Mouse (Mus musculus) MEL (cell line): ENCODE measurements around the gene Nisch.
A peak's percentile ranks its signal among the peaks of the same experiment; 100 is the strongest.

ENCODE experiments used
- CHD1 ChIP-seq: IDR thresholded peaks from 2 replicates; pipeline ENCODE4 v1.6.1; 2012; ENCODE audit warnings: low read depth, mild to moderate bottlenecking, inconsistent platforms, low read length, improper control_type of control experiment
- CTCF ChIP-seq, 3 experiments: IDR thresholded peaks in 2 of 3; conservative IDR thresholded peaks in 1 of 3; 2 replicates each; pipeline ENCODE4 v1.5.1; 2011 to 2012; ENCODE audit warnings: low read length in 3 of 3, low read depth in 2 of 3, mild to moderate bottlenecking in 2 of 3, improper control_type of control experiment in 1 of 3, inconsistent platforms in 1 of 3, mixed read lengths in 1 of 3, moderate library complexity in 1 of 3; ENCODE audit not compliant: control insufficient read depth in 1 of 3, insufficient read depth in 1 of 3, poor library complexity in 1 of 3, severe bottlenecking in 1 of 3
- E2F4 ChIP-seq: IDR thresholded peaks from 2 replicates; pipeline ENCODE4 v1.6.1; 2011; ENCODE audit warnings: low read depth, low read length, improper control_type of control experiment, borderline replicate concordance
- GABPA ChIP-seq: IDR thresholded peaks from 2 replicates; pipeline ENCODE4 v1.6.1; 2012; ENCODE audit warnings: low read depth, mild to moderate bottlenecking, inconsistent platforms, low read length, improper control_type of control experiment, moderate library complexity
- JUND ChIP-seq: IDR thresholded peaks from 2 replicates; pipeline ENCODE4 v1.6.1; 2011; ENCODE audit warnings: low read depth, mild to moderate bottlenecking, improper control_type of control experiment, low read length
- KAT2A ChIP-seq: conservative IDR thresholded peaks from 2 replicates; pipeline ENCODE4 v1.6.1; 2012; ENCODE audit warnings: low read depth, low read length, improper control_type of control experiment, inconsistent platforms
- MAX ChIP-seq: IDR thresholded peaks from 2 replicates; pipeline ENCODE4 v1.6.1; 2011; ENCODE audit warnings: low read length, improper control_type of control experiment
- MYB ChIP-seq: IDR thresholded peaks from 2 replicates; pipeline ENCODE4 v1.6.1; 2011; ENCODE audit warnings: mild to moderate bottlenecking, low read depth, low read length, improper control_type of control experiment
- POLR2A ChIP-seq, 2 experiments: IDR thresholded peaks; 2 replicates each; pipeline ENCODE4 v1.6.1; 2011 to 2012; ENCODE audit warnings: low read length in 2 of 2, mild to moderate bottlenecking in 2 of 2, control low read depth in 1 of 2, improper control_type of control experiment in 1 of 2, low read depth in 1 of 2, moderate library complexity in 1 of 2; ENCODE audit not compliant: control insufficient read depth in 1 of 2, insufficient read depth in 1 of 2, poor library complexity in 1 of 2
- POLR2AphosphoS5 ChIP-seq: IDR thresholded peaks from 2 replicates; pipeline ENCODE4 v1.6.1; 2012; ENCODE audit warnings: low read depth, borderline replicate concordance, mild to moderate bottlenecking, inconsistent platforms, low read length, moderate library complexity, mixed read lengths
- TCF12 ChIP-seq: IDR thresholded peaks from 2 replicates; pipeline ENCODE4 v1.6.1; 2014; ENCODE audit warnings: low read depth, mild to moderate bottlenecking, inconsistent platforms, low read length, improper control_type of control experiment, moderate library complexity
- USF1 ChIP-seq: IDR thresholded peaks from 2 replicates; pipeline ENCODE4 v1.6.1; 2014; ENCODE audit warnings: low read depth, mild to moderate bottlenecking, inconsistent platforms, low read length, improper control_type of control experiment, moderate library complexity
- ZMIZ1 ChIP-seq: IDR thresholded peaks from 2 replicates; pipeline ENCODE4 v1.6.1; 2012; ENCODE audit warnings: low read depth, mild to moderate bottlenecking, inconsistent platforms, low read length, improper control_type of control experiment, moderate library complexity

GRCm38 (mm10) chr14:31206472-31206981 lies 10.2 kb downstream of the Nisch start:
- TF ChIP-seq ZMIZ1: peak; percentile 71; the same call in 1 of the 2 replicates
- TF ChIP-seq USF1: no peak
- TF ChIP-seq POLR2A (IDR thresholded peaks at IDR 0.05; ENCODE audit: control insufficient read depth in 1 of 2, insufficient read depth in 1 of 2, low read depth in 1 of 2, low read length in 2 of 2, poor library complexity in 1 of 2): peak; percentile 73 to 86; a peak in 3 of 4 replicates
- TF ChIP-seq MAX: no peak
- TF ChIP-seq GABPA: no peak
- TF ChIP-seq CTCF (IDR thresholded peaks at IDR 0.05 in 2 of 3, conservative IDR thresholded peaks at IDR 0.05 in 1 of 3; ENCODE audit: control insufficient read depth in 1 of 3, insufficient read depth in 1 of 3, low read depth in 2 of 3, low read length in 3 of 3, poor library complexity in 1 of 3, severe bottlenecking in 1 of 3): no peak
- TF ChIP-seq TCF12: no peak
- no peak for TF ChIP-seq POLR2AphosphoS5
- no peak for TF ChIP-seq JUND
- no peak for TF ChIP-seq MYB
- no peak; the same call in 1 of the 2 replicates for TF ChIP-seq KAT2A
- TF ChIP-seq E2F4: no peak
- TF ChIP-seq CHD1: peak; percentile 65; the same call in 1 of the 2 replicates
